ENCODE assay signal across 23 mouse cellular contexts in genomic region chr10:92907246-92907645, GRCm38 (mm10).
DNase-seq lines count a peak whose midpoint lies in the region; ATAC-seq lines count a peak whose summit lies in the region.
"Had no signal": no experiment of that assay in that cellular context is flagged by ENCODE, and none has a peak within 500 bp of the region (broad histone marks: within the 10 kb centered on the region; RNA-seq: fewer than 3 reads in every experiment).

No protein-coding gene starts in this region.

- no peaks in the 10 kb centered on the region for H3K9me3 ChIP-seq in forebrain, embryonic 11.5 days (ENCODE audit: control insufficient read depth, low read length)
- no peaks in the 10 kb centered on the region for H3K9me3 ChIP-seq in forebrain, embryonic 15.5 days
- no peaks in the 10 kb centered on the region for H3K9me3 ChIP-seq in kidney, embryonic 14.5 days (ENCODE audit: control insufficient read depth, low read length)
- no peaks in the 10 kb centered on the region for H3K9me3 ChIP-seq in neural tube, embryonic 12.5 days
- H3K9me3 ChIP-seq in neural tube, embryonic 15.5 days (replicated peaks), result no peaks in the 10 kb centered on the region
- H3K9me3 ChIP-seq: embryonic facial prominence, embryonic 10.5 days; heart, embryonic 12.5 days; limb, embryonic 10.5 days had no signal

- no peaks in the 10 kb centered on the region for H3K36me3 ChIP-seq in forebrain, embryonic 11.5 days (ENCODE audit: control insufficient read depth, insufficient read depth, low read length)
- no peaks in the 10 kb centered on the region for H3K36me3 ChIP-seq in forebrain, embryonic 15.5 days
- no peaks in the 10 kb centered on the region for H3K36me3 ChIP-seq in kidney, embryonic 14.5 days (ENCODE audit: control insufficient read depth, insufficient read depth, low read length)
- no peaks in the 10 kb centered on the region for H3K36me3 ChIP-seq in neural tube, embryonic 12.5 days
- H3K36me3 ChIP-seq in neural tube, embryonic 15.5 days, result no peaks in the 10 kb centered on the region
- H3K36me3 ChIP-seq: embryonic facial prominence, embryonic 10.5 days; heart, embryonic 12.5 days; limb, embryonic 10.5 days had no signal

- no peak overlapping the region for H3K27ac ChIP-seq in forebrain, embryonic 11.5 days (ENCODE audit: low read depth, low read length)
- H3K27ac ChIP-seq in forebrain, embryonic 15.5 days (replicated peaks), result no peak overlapping the region
- no peak overlapping the region for H3K27ac ChIP-seq in kidney, embryonic 14.5 days (ENCODE audit: low read depth, low read length)
- H3K27ac ChIP-seq in neural tube, embryonic 12.5 days, result no peak overlapping the region
- H3K27ac ChIP-seq in neural tube, embryonic 15.5 days (replicated peaks), result no peak overlapping the region
- H3K27ac ChIP-seq: embryonic facial prominence, embryonic 10.5 days; layer of hippocampus, adult 2 months; limb, embryonic 10.5 days had no signal

- H3K4me2 ChIP-seq in forebrain, embryonic 11.5 days (ENCODE audit: low read depth, low read length, severe bottlenecking), result no peak overlapping the region
- no peak overlapping the region for H3K4me2 ChIP-seq in forebrain, embryonic 15.5 days (replicated peaks)
- no peak overlapping the region for H3K4me2 ChIP-seq in kidney, embryonic 14.5 days (replicated peaks; ENCODE audit: low read depth, low read length)
- H3K4me2 ChIP-seq in neural tube, embryonic 12.5 days (replicated peaks), result no peak overlapping the region
- H3K4me2 ChIP-seq in neural tube, embryonic 15.5 days, result no peak overlapping the region
- H3K4me2 ChIP-seq: heart, embryonic 12.5 days had no signal

- H3K4me3 ChIP-seq in forebrain, embryonic 11.5 days (ENCODE audit: low read depth, low read length), result no peak overlapping the region
- no peak overlapping the region for H3K4me3 ChIP-seq in forebrain, embryonic 15.5 days
- H3K4me3 ChIP-seq in kidney, embryonic 14.5 days (ENCODE audit: low read length), result no peak overlapping the region
- H3K4me3 ChIP-seq in neural tube, embryonic 12.5 days, result no peak overlapping the region
- H3K4me3 ChIP-seq in neural tube, embryonic 15.5 days (replicated peaks), result no peak overlapping the region
- H3K4me3 ChIP-seq: embryonic facial prominence, embryonic 10.5 days; heart, embryonic 12.5 days; layer of hippocampus, adult 2 months; limb, embryonic 10.5 days had no signal

- WGBS in forebrain, embryonic 11.5 days, result 44% methylated on average over 6 of the region's 6 CpGs
- 29% methylated on average over 6 of the region's 6 CpGs for WGBS in forebrain, embryonic 15.5 days
- WGBS in kidney, embryonic 14.5 days, result 41% methylated on average over 6 of the region's 6 CpGs
- WGBS in neural tube, embryonic 12.5 days, result 38% methylated on average over 6 of the region's 6 CpGs
- WGBS in neural tube, embryonic 15.5 days, result 33% methylated on average over 6 of the region's 6 CpGs

- no peak overlapping the region for H3K9ac ChIP-seq in forebrain, embryonic 11.5 days (ENCODE audit: low read length)
- H3K9ac ChIP-seq in forebrain, embryonic 15.5 days (replicated peaks), result no peak overlapping the region
- no peak overlapping the region for H3K9ac ChIP-seq in kidney, embryonic 14.5 days (ENCODE audit: low read depth, low read length)
- H3K9ac ChIP-seq in neural tube, embryonic 12.5 days, result no peak overlapping the region
- H3K9ac ChIP-seq in neural tube, embryonic 15.5 days (replicated peaks), result no peak overlapping the region
- H3K9ac ChIP-seq: heart, embryonic 12.5 days had no signal

- no peak for DNase-seq in forebrain, embryonic 11.5 days (ENCODE audit: low spot score)
- DNase-seq in kidney, adult 11 months, result no peak
- DNase-seq in embryo, embryonic 10 days (ENCODE audit: low spot score), result no peak
- DNase-seq in gastrocnemius, postnatal 25 days, result no peak
- DNase-seq: adrenal gland, postnatal 14 days; cerebellum, adult 8-10 months; gastrocnemius, postnatal 14 days; heart, adult 18-20 months; heart, postnatal 10 days; kidney, adult 8-10 months; kidney, postnatal 25 days; lung, postnatal 4 days; thymus, adult 2 months; thymus, postnatal 4 days had no signal

- H3K27me3 ChIP-seq in forebrain, embryonic 11.5 days (ENCODE audit: control insufficient read depth, insufficient read depth, low read length), result no peaks in the 10 kb centered on the region
- H3K27me3 ChIP-seq in forebrain, embryonic 15.5 days, result no peaks in the 10 kb centered on the region
- no peaks in the 10 kb centered on the region for H3K27me3 ChIP-seq in kidney, embryonic 14.5 days (ENCODE audit: control insufficient read depth, insufficient read depth, low read length)
- no peaks in the 10 kb centered on the region; the same call in 1 of the 2 replicates for H3K27me3 ChIP-seq in neural tube, embryonic 12.5 days (replicated peaks)
- H3K27me3 ChIP-seq in neural tube, embryonic 15.5 days (replicated peaks), result 0 out of 2 replicates have a peak, but pooled peaks cover 12% of the 10 kb centered on the region

- 0 out of 2 replicates have a peak, but pooled peaks cover 3% of the 10 kb centered on the region for H3K4me1 ChIP-seq in forebrain, embryonic 11.5 days (replicated peaks; ENCODE audit: control insufficient read depth, insufficient read depth, low read length)
- 0 out of 2 replicates have a peak, but pooled peaks cover 7% of the 10 kb centered on the region for H3K4me1 ChIP-seq in forebrain, embryonic 15.5 days
- H3K4me1 ChIP-seq in kidney, embryonic 14.5 days (ENCODE audit: control insufficient read depth, insufficient read depth, low read length), result no peaks in the 10 kb centered on the region
- no peaks in the 10 kb centered on the region for H3K4me1 ChIP-seq in neural tube, embryonic 12.5 days
- H3K4me1 ChIP-seq in neural tube, embryonic 15.5 days, result no peaks in the 10 kb centered on the region
- H3K4me1 ChIP-seq: heart, embryonic 12.5 days; limb, embryonic 10.5 days had no signal

- ATAC-seq in forebrain, embryonic 11.5 days (replicated peaks; ENCODE audit: low FRiP score), result peak; percentile 76
- no peak for ATAC-seq in forebrain, embryonic 15.5 days (replicated peaks)
- ATAC-seq in kidney, embryonic 14.5 days (ENCODE audit: low FRiP score, low TSS enrichment), result 0 out of 2 replicates have a peak, but pooled peaks have one; percentile 24
- peak; percentile 84 for ATAC-seq in neural tube, embryonic 12.5 days (ENCODE audit: low FRiP score, low read depth)
- no peak for ATAC-seq in neural tube, embryonic 15.5 days (ENCODE audit: low FRiP score)
- ATAC-seq: inflammation-experienced regulatory T-cells, adult 6 months had no signal

Comparison
In these comparisons a context has a peak if more than half of its experiments do, and no peak if none do; other contexts are left out.
1. ATAC-seq: peak in forebrain, embryonic 11.5 days (single experiment), kidney, embryonic 14.5 days (single experiment) and neural tube, embryonic 12.5 days (single experiment); none in forebrain, embryonic 15.5 days (single experiment) and neural tube, embryonic 15.5 days (single experiment).